Mouse (Mus musculus): ENCODE measurements at regions not wholly inside any gene's neighbourhood (a gene's known extent, or its start where the extent isn't known, plus 50 kb on each side); places are given as distances from the start of the nearest gene placed in this dataset.

DNA sequence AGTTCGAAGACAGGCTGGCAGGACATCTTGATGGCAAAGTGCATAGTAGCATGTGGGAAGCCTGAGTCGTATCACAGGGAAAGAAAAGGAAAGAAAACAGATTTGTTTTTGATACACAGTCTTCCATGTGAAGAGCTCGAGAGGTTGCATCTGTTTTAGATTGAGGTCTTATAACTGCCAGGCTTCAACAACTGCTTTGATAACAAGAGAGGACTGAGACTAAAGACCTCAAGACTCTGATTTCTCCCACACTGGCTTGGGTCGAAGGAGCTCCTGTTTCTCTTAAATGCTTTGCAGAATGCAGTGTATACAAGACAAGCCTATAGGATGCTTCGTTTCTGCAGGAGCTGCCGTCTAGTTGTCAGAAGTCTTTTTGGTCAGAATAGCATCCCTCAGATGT lies 103.0 kb upstream of the Fat4 start:
- Histone ChIP-seq H3K4me3 (ENCODE audit: insufficient read depth, low read length) (no peak overlapping the region), H3K4me1 (ENCODE audit: control insufficient read depth, insufficient read depth, low read length) (no peaks in the 10 kb centered on the region)
- TF ChIP-seq CTCF (IDR thresholded peaks at IDR 0.05; ENCODE audit: extremely low read depth, insufficient read depth, low read length) = no peak
- no peak for TF ChIP-seq POLR2A (IDR thresholded peaks at IDR 0.05; ENCODE audit: extremely low read depth, insufficient read depth, low read length)

DNA sequence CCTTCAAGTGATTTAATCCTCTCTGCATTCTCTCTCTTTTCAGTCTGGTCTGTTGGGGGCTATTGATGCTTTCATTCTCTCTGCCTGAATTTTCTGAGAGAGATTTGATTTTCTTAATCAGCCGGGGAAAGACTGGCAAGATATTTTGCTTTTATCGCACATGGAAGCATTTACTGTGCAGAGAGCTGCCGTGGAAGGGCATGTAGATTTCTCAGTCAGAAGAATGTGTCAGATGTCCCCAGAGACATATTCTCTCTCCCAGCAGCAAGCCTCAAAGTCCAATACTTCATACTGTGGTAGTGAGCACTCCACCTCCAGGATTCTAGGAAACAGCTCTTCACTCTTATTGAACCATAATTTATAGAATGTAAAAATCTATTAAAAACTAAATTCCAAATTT lies 103.7 kb upstream of the Fat4 start:
- Histone ChIP-seq H3K27ac (ENCODE audit: insufficient read depth, low read length) (no peak overlapping the region), H3K4me3 (ENCODE audit: insufficient read depth, low read length) (no peak overlapping the region), H3K4me1 (ENCODE audit: control insufficient read depth, insufficient read depth, low read length) (no peaks in the 10 kb centered on the region)
- TF ChIP-seq POLR2A (IDR thresholded peaks at IDR 0.05; ENCODE audit: extremely low read depth, insufficient read depth, low read length) (no peak), CTCF (IDR thresholded peaks at IDR 0.05; ENCODE audit: extremely low read depth, insufficient read depth, low read length) (no peak)

More for the DNA sequence above, 103.0 kb upstream of the Fat4 start:
- no peak overlapping the region for H3K27ac ChIP-seq (ENCODE audit: insufficient read depth, low read length)

DNA sequence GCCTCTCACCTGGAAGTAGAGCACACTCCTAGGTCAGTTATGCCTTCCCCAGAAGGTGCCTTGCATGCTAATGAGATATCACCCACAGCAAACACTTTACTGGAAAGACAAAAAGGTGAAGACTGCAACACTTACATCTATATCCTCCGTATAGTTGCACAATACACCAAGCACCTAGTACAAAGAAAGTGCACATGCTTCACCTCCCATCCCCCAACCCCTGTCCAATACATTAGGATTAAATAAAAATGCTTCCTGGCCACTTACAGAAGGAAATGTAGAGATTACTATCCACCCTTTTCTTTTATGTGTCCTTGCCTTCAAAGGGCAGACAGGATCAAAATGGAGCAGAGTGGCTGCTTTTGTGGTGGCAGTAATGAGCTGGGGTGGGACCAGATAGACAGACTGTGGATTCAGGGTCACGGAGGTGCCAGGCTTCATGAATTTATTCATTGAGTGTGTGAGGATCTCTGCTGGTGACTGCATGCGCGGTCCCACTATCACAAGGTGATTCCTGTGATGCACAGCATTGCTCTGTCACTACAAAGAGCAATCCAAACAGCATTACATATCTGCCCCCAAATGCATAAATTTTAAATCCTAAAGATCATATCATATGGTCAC lies 109.9 kb upstream of the Fat4 start:
- Histone ChIP-seq H3K27ac (ENCODE audit: insufficient read depth, low read length) (no peak overlapping the region), H3K4me1 (ENCODE audit: control insufficient read depth, insufficient read depth, low read length) (no peaks in the 10 kb centered on the region), H3K4me3 (ENCODE audit: insufficient read depth, low read length) (no peak overlapping the region)
- TF ChIP-seq CTCF (IDR thresholded peaks at IDR 0.05; ENCODE audit: extremely low read depth, insufficient read depth, low read length) = no peak
- no peak for TF ChIP-seq POLR2A (IDR thresholded peaks at IDR 0.05; ENCODE audit: extremely low read depth, insufficient read depth, low read length)

DNA sequence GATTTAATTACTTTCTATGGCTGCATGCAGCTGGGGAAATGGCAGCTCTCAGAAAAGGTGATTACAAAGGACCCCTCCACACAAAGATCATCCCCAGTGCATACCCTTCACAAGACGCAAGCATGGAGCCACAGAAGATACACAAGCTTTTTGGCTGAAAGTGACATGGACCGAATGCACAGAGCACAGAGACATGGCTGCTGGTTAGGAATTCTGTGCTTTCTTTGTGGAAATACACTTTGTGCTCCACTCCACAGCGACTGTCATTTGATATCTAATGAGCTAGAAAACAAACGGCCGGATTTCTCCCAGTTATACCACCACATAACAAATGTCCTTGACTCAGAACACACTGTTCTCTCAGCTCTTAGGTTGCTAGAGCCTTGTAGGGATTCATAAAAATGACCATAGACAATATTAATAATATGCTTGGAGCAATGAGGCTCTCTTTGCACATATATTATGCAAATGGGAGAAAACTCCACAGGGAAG lies 132.1 kb upstream of the Fat4 start:
- Histone ChIP-seq H3K27ac (ENCODE audit: insufficient read depth, low read length) (no peak overlapping the region), H3K4me1 (ENCODE audit: control insufficient read depth, insufficient read depth, low read length) (no peaks in the 10 kb centered on the region), H3K4me3 (ENCODE audit: insufficient read depth, low read length) (no peak overlapping the region)
- TF ChIP-seq CTCF (IDR thresholded peaks at IDR 0.05; ENCODE audit: extremely low read depth, insufficient read depth, low read length) (no peak), POLR2A (IDR thresholded peaks at IDR 0.05; ENCODE audit: extremely low read depth, insufficient read depth, low read length) (no peak)

DNA sequence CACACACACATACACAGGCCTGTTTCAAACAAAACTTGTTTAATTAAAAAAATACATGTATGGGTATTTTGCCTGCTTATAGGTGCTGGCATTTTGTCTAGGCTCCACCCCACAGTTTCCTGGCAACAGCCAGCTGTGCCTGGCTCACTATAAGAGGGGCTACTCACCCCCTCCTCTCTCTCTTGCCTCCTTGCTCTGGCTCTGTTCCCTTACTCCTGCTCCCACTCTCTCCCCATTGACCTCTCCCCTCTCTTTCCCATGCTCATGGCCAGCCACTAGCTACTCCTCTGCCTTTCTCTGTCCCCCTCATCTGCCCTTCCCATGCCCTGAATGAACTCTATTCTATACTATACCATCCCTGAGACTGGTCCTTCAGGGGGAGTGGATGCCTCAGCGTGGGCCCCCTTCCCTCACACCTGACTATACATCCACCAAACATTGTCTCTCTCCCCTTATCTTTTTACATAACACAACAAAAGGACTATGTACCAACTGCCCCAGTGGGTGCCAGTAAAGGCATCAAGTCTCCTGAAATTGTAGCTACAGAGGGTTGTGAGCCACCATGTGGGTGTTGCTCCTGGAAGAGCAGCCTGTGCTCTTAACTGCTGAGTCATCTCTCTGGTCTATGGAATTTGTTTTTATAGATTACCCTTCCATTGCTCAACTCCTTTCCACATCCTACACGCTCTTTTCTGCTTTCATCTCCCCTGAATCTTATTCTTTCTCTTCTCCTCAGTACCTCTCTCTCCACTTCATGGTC lies 133.1 kb upstream of the Fat4 start:
- Histone ChIP-seq H3K4me3 (ENCODE audit: insufficient read depth, low read length) (no peak overlapping the region), H3K4me1 (ENCODE audit: control insufficient read depth, insufficient read depth, low read length) (no peaks in the 10 kb centered on the region), H3K27ac (ENCODE audit: insufficient read depth, low read length) (no peak overlapping the region)
- TF ChIP-seq CTCF (IDR thresholded peaks at IDR 0.05; ENCODE audit: extremely low read depth, insufficient read depth, low read length) (no peak), POLR2A (IDR thresholded peaks at IDR 0.05; ENCODE audit: extremely low read depth, insufficient read depth, low read length) (no peak)

DNA sequence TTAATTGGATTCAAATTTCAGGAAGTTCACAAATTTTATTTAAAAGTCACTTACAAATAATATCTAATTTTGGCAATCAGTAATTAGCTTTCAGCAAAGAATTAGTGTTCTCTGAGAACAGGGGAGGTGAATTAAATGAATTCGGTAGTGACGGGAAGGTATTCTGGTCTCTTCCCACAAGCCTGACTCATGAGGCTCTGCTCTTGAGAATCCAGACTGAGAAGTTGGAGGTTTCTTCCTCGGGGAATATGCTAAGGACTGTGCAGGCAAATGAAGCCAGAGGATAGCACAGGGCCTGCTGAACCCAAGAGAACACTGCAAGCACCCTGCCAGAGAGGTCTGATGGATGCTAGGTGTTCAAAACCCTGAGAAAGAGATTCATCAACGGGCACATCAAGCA lies 144.6 kb upstream of the Fat4 start:
- no peak overlapping the region for H3K27ac ChIP-seq (ENCODE audit: insufficient read depth, low read length)
- no peak overlapping the region for H3K4me3 ChIP-seq (ENCODE audit: insufficient read depth, low read length)
- TF ChIP-seq POLR2A (IDR thresholded peaks at IDR 0.05; ENCODE audit: extremely low read depth, insufficient read depth, low read length) (no peak), CTCF (IDR thresholded peaks at IDR 0.05; ENCODE audit: extremely low read depth, insufficient read depth, low read length) (no peak)
- H3K4me1 ChIP-seq (ENCODE audit: control insufficient read depth, insufficient read depth, low read length) = no peaks in the 10 kb centered on the region

DNA sequence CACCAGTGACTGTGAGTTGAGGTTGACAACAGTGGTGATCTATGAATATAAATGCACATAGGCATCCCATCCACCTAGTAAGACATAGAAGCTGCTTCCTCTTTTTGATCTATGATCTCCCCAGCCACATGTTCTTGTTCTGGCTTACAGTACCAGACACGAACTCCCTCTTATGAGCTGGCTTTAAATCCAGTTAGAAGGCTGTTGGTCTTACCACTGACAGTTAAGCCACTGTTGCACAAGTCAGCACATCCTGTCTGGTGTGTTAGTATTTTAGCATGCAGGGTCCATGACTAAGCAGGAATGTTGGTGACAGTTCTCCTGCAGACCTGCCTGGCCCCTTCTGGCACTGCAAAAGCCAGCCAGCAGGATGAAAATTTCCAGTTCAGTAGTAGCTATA lies 164.1 kb upstream of the Fat4 start:
- TF ChIP-seq CTCF (IDR thresholded peaks at IDR 0.05; ENCODE audit: extremely low read depth, insufficient read depth, low read length) (no peak), POLR2A (IDR thresholded peaks at IDR 0.05; ENCODE audit: extremely low read depth, insufficient read depth, low read length) (no peak)
- Histone ChIP-seq H3K27ac (ENCODE audit: insufficient read depth, low read length) (no peak overlapping the region), H3K4me3 (ENCODE audit: insufficient read depth, low read length) (no peak overlapping the region)

DNA sequence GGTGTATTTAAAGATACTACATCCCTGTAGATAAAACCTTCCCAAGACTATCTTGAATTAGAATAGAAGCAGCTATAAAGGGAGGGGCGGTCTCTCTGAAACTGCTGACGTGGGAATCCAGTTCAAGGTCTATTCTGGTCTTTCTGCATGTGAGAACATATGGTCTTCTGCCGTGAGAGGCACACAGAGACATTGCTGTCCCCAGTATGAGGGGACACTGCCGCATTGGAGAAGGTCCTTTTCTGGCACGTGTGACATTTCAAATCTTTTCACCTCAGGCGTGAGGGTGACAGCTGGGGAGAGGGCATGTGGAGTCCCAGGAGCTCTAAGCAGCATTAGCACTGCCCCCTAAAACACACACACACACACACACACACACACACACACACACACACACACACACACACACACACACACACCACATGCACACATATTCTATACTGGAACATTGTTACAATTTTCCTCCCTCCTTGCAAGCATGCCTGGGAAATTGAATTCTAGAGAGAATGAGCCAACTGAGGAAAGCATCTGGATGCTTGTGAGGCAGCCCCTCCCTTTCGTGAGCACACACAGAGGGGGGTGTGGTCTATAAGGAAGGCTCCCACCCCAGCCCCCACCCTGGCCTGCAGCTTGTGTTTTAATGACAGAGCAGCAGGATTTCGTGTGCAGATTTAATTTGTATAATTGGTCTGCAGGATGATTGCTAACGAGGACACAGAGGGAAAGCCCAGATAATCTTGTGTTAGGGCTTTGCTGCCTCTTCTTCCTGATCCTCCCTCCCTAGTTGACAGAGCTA lies 174.5 kb upstream of the Fat4 start:
- Histone ChIP-seq H3K4me3 (ENCODE audit: insufficient read depth, low read length) (no peak overlapping the region), H3K4me1 (ENCODE audit: control insufficient read depth, insufficient read depth, low read length) (0 out of 2 replicates have a peak, but pooled peaks cover 2% of the 10 kb centered on the region), H3K27ac (ENCODE audit: insufficient read depth, low read length) (no peak overlapping the region)
- TF ChIP-seq CTCF (IDR thresholded peaks at IDR 0.05; ENCODE audit: extremely low read depth, insufficient read depth, low read length) (no peak), POLR2A (IDR thresholded peaks at IDR 0.05; ENCODE audit: extremely low read depth, insufficient read depth, low read length) (no peak)

More for the DNA sequence above, 164.1 kb upstream of the Fat4 start:
- H3K4me1 ChIP-seq (ENCODE audit: control insufficient read depth, insufficient read depth, low read length) = no peaks in the 10 kb centered on the region

DNA sequence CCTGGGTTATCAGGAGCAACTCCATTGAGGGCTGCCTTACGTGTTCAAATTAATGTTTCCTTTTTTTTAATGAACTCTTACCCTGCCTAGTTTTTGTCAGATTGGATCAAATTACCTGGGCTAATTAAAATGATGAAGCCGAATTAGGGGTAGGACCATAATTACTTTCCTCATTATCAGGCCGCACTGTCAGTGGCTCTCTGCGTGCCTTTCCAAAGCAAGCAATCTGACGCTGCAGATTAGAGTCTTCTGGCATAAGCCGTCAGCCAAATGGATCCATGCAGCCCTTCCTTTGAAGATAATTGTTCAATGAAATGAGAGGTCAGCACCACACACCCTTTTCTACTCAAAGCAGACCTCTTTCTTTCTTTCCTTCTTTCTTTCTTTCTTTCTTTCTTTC lies 175.5 kb upstream of the Fat4 start:
- Histone ChIP-seq H3K4me3 (ENCODE audit: insufficient read depth, low read length) (no peak overlapping the region), H3K27ac (ENCODE audit: insufficient read depth, low read length) (no peak overlapping the region), H3K4me1 (ENCODE audit: control insufficient read depth, insufficient read depth, low read length) (0 out of 2 replicates have a peak, but pooled peaks cover 2% of the 10 kb centered on the region)
- no peak for TF ChIP-seq CTCF (IDR thresholded peaks at IDR 0.05; ENCODE audit: extremely low read depth, insufficient read depth, low read length)
- TF ChIP-seq POLR2A (IDR thresholded peaks at IDR 0.05; ENCODE audit: extremely low read depth, insufficient read depth, low read length) = no peak

Data from cortical plate, adult 2 months (tissue).